18 mouse cellular contexts compared by ENCODE assay signal in the genomic region with DNA sequence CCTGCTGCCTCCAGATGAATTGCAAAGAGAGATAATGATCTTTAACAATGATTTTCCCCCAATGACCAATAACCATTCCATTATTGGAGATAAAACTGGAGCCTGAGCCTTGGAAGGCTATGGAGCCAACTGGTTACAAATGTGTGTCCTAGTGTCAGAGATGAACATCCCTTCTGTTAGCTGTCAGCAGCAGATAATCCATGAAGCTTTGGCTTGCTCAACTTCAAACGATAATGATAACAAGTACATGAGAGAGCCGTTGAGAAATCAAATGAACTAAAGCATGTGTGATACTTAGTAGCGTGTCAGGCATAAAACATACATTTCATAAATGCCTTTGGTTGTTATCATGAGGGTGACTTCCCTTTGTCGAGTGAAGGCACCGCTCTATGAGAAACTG.
"Had no signal": no experiment of that assay in that cellular context is flagged by ENCODE, and none has a peak within 500 bp of the region (broad histone marks: within the 10 kb centered on the region; RNA-seq: fewer than 3 reads in every experiment).

No protein-coding gene starts in this region.

- H3K36me3 ChIP-seq: liver, embryonic 12.5 days; lung, embryonic 15.5 days; midbrain, embryonic 10.5 days; midbrain, embryonic 12.5 days; neural tube, embryonic 13.5 days; neural tube, embryonic 15.5 days had no signal

- H3K9ac ChIP-seq: liver, embryonic 12.5 days; liver, embryonic 14.5 days; lung, embryonic 15.5 days; midbrain, embryonic 12.5 days; neural tube, embryonic 13.5 days; neural tube, embryonic 15.5 days had no signal

- DNase-seq: midbrain, embryonic 14.5 days; retina, postnatal 1 day; right cerebral cortex, adult 18-20 months; right cerebral cortex, postnatal 25 days; right cerebral cortex, postnatal 4 days; spleen, adult 18-20 months; thymus, adult 18-20 months; thymus, postnatal 14 days; thymus, postnatal 36 days had no signal

- H3K4me1 ChIP-seq: liver, embryonic 12.5 days; lung, embryonic 15.5 days; midbrain, embryonic 10.5 days had no signal

- H3K4me2 ChIP-seq: liver, embryonic 12.5 days; lung, embryonic 15.5 days; midbrain, embryonic 12.5 days; neural tube, embryonic 13.5 days; neural tube, embryonic 15.5 days had no signal

- H3K4me3 ChIP-seq: liver, embryonic 12.5 days; lung, embryonic 15.5 days; midbrain, embryonic 10.5 days; midbrain, embryonic 12.5 days; myocyte; neural tube, embryonic 13.5 days; neural tube, embryonic 15.5 days had no signal

- ATAC-seq: liver, embryonic 12.5 days; midbrain, embryonic 16.5 days had no signal

- H3K27me3 ChIP-seq: liver, embryonic 12.5 days; lung, embryonic 15.5 days; midbrain, embryonic 12.5 days; neural tube, embryonic 13.5 days; neural tube, embryonic 15.5 days had no signal

- H3K27ac ChIP-seq: liver, embryonic 12.5 days; liver, embryonic 14.5 days; lung, embryonic 15.5 days; midbrain, embryonic 10.5 days; midbrain, embryonic 12.5 days; neural tube, embryonic 13.5 days; neural tube, embryonic 15.5 days had no signal

- H3K9me3 ChIP-seq: liver, embryonic 12.5 days; lung, embryonic 15.5 days; midbrain, embryonic 10.5 days; midbrain, embryonic 12.5 days; neural tube, embryonic 13.5 days; neural tube, embryonic 15.5 days had no signal
